Mouse (Mus musculus) limb, embryonic 15.5 days (tissue): ENCODE data around the gene Cdiptos. TPM values are rescaled to one million over a fixed set of nuclear protein-coding genes. Genes with fewer than 3 reads are reported as not detected.

Experiments
- ATAC-seq: fragments of 200-750 bp; cut with Nextera tagmentation; 2 replicates; pipeline ENCODE4 v1.8.0; 2017; ENCODE audit warnings: low read depth, moderate TSS enrichment; ENCODE audit not compliant: insufficient number of reproducible peaks, low FRiP score, low TSS enrichment
- H3K27ac ChIP-seq: fragments of 300-500 bp; sonication (generic); 2 replicates; pipeline ENCODE4 v1.5.1; 2015; ENCODE audit warnings: moderate library complexity, mild to moderate bottlenecking, inconsistent platforms
- H3K27me3 ChIP-seq: fragments of 300-500 bp; sonication (generic); 2 replicates; pipeline ENCODE4 v1.6.1; 2015; ENCODE audit warnings: inconsistent platforms
- H3K36me3 ChIP-seq: fragments of 300-500 bp; sonication (generic); 2 replicates; pipeline ENCODE4 v1.6.1; 2015; ENCODE audit warnings: inconsistent platforms
- H3K4me1 ChIP-seq: fragments of 300-500 bp; sonication (generic); 2 replicates; pipeline ENCODE4 v1.6.1; 2015; ENCODE audit warnings: inconsistent platforms
- H3K4me2 ChIP-seq: fragments of 300-500 bp; sonication (generic); 2 replicates; pipeline ENCODE4 v1.6.1; 2015; ENCODE audit warnings: mild to moderate bottlenecking, inconsistent platforms
- H3K4me3 ChIP-seq: fragments of 300-500 bp; sonication (generic); 2 replicates; pipeline ENCODE4 v1.5.1; 2015; ENCODE audit warnings: mild to moderate bottlenecking, inconsistent platforms
- H3K9ac ChIP-seq: fragments of 300-500 bp; sonication (generic); 2 replicates; pipeline ENCODE4 v1.6.1; 2015; ENCODE audit warnings: inconsistent platforms
- H3K9me3 ChIP-seq: fragments of 300-500 bp; sonication (generic); 2 replicates; pipeline ENCODE4 v1.6.1; 2016; ENCODE audit warnings: inconsistent platforms
- WGBS: fragments of 180-500 bp; shearing (Covaris S2); methylation state at CpG from one replicate; pipeline ENCODE4 v1.1.7; 2015; 5-methylcytosine and 5-hydroxymethylcytosine counted together
- polyA plus RNA-seq: library from polyadenylated mRNA; unstranded; fragments of >200 nt; fragmentation: Nextera tagmentation; extraction: Ambion mirVana; gene quantifications from 2 replicates; pipeline ENCODE4 v1.2.1, GENCODE M21; 2015

The Cdiptos gene
- polyA plus RNA-seq, 1 experiment from 2014 or later, result 1.5 TPM

DNA sequence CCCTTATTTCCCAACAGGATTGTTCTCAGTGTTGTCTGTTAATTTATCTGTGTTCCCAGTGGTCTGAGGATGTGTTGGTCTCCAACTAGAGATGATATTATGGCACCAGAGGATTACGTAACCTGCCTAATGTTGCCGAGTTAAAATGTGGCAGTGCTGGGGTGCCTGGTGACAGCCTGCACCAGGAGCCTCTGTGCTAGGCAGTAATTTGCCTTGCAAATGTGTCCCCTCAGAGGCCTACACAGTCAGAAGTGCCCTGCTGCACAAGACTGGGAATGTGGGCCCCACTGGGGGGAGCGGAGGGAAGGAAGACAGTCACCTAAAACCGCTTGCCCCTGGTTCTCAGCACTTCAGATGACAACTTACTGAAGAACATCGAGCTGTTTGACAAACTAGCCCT is 34.1 kb downstream of the Cdiptos start:
- no peak for ATAC-seq
- Histone ChIP-seq H3K4me1 (no peaks in the 10 kb centered on the region), H3K27ac (no peak overlapping the region), H3K4me2 (no peak overlapping the region), H3K36me3 (peaks cover 43% of the 10 kb centered on the region), H3K9ac (no peak overlapping the region), H3K9me3 (no peaks in the 10 kb centered on the region), H3K4me3 (no peak overlapping the region), H3K27me3 (no peaks in the 10 kb centered on the region)
- 73% methylated on average over 5 of the region's 5 CpGs for WGBS

DNA sequence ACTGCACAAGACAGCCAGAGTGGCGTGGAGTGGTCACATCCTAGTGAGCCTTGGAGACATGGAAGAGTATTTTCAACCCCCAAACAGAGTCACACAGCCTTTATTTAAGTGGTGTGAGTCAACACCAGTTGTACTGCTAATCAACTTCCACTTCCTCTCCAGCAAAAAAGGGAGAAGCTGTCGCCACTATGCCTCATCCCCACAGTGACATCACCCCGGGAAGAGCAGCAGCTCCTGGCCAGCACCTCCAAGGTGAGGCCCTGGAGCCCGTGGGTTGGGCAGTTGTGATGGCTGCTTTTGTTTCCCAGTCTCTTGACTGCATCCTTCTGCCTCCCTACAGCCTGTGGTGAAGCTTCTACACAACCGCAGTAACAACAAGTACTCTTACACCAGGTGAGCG is 34.7 kb downstream of the Cdiptos start:
- Histone ChIP-seq H3K27ac (no peak overlapping the region), H3K4me2 (no peak overlapping the region), H3K27me3 (no peaks in the 10 kb centered on the region), H3K4me3 (no peak overlapping the region), H3K9ac (no peak overlapping the region), H3K36me3 (peaks cover 45% of the 10 kb centered on the region), H3K4me1 (no peaks in the 10 kb centered on the region), H3K9me3 (no peaks in the 10 kb centered on the region)
- no peak for ATAC-seq
- WGBS, result 47% methylated on average over 6 of the region's 6 CpGs

DNA sequence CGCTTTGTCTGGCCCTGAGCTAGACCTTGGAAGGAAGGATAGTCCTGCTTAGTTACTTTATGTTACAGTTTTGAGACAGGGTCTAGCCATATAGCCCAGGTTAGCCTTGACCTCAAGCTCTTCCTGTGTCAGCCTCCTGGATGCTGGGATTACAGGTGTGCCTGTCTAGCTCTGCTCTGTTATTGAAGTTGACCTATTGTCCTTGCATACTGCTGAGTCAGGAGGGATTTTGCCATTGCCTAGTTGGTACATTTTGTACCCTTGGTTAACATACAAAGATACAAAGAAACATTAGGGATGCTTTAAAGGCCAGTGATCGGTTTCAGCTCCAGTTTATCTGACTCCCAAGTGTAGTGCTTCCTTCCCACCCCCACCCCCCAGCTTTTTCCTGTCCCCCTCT is 43.2 kb downstream of the Cdiptos start:
- Histone ChIP-seq H3K27me3 (no peaks in the 10 kb centered on the region), H3K36me3 (peaks cover 39% of the 10 kb centered on the region), H3K9ac (no peak overlapping the region), H3K9me3 (no peaks in the 10 kb centered on the region), H3K4me1 (peaks cover 11% of the 10 kb centered on the region), H3K4me2 (no peak overlapping the region), H3K27ac (no peak overlapping the region), H3K4me3 (no peak overlapping the region)
- WGBS, result 98% methylated on average over 2 of the region's 2 CpGs
- ATAC-seq, result no peak

DNA sequence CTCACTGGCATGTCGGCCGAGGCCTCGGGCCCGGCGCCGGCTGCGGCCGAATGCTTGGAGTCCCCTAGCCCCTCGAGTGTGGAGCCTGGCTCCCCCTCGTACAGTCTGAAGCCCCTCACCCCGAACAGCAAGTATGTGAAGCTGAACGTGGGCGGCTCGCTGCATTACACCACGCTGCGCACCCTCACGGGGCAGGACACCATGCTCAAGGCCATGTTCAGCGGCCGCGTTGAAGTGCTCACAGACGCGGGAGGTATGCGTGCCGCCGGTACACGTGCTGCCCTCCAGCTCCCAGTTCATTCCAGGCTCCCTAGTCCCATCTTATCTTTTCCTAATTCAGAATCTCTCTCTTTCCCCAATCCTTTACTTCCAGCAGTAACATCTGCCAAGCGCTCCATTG is 46.9 kb downstream of the Cdiptos start:
- under 1% methylated on average over 27 of the region's 27 CpGs for WGBS
- H3K4me2 ChIP-seq, result peak overlapping the region; percentile 94
- peaks cover 19% of the 10 kb centered on the region for H3K36me3 ChIP-seq
- peak; percentile 62 for ATAC-seq
- H3K27ac ChIP-seq, result peak overlapping the region; percentile 81
- H3K27me3 ChIP-seq, result no peaks in the 10 kb centered on the region
- no peaks in the 10 kb centered on the region for H3K9me3 ChIP-seq
- H3K4me1 ChIP-seq, result peaks cover 11% of the 10 kb centered on the region
- peak overlapping the region; percentile 87 for H3K9ac ChIP-seq
- H3K4me3 ChIP-seq, result peak overlapping the region; percentile 92

DNA sequence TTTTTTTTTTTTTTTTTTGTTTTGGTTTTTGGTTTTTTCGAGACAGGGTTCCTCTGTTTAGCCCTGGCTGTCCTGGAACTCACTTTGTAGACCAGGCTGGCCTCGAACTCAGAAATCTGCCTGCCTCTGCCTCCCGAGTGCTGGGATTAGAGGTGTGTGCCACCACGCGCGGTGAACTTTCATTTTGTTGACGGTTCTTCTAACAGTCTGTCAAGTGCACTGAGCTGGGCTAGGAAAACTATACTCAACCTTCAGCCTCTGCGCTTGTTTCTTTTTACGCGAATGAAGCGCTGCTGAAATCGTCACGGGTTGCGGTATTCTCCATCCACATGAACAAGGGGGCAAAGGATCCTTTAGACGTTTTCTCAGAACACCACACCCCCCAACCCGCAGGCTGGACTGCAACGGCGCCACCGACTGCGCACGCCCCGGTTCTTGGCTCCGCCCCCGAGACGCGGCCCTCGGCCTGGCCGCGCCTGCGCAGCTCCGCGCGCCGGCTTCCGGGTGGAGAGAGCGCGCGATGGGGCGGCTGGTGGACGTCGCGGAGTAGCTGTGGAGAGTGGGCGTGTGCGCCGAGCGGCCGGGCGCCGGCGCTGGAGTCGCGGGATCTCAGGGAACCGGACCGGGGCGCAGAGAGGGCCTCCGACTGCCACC is 47.4 kb downstream of the Cdiptos start, which contains the start of gene Kctd13:
Gene Kctd13 (plus strand): TSS at position 496 of the 654 bp plus-strand sequence.
- peak within 1 kb of the TSS; percentile 81 for H3K27ac ChIP-seq
- WGBS, result 4% methylated on average over 55 of the region's 56 CpGs
- H3K9ac ChIP-seq, result peak within 1 kb of the TSS; percentile 87
- H3K36me3 ChIP-seq, result peaks cover 17% of the 10 kb centered on the region
- H3K4me3 ChIP-seq, result peak within 1 kb of the TSS; percentile 92
- H3K27me3 ChIP-seq, result no peaks in the 10 kb centered on the region
- peaks cover 11% of the 10 kb centered on the region for H3K4me1 ChIP-seq
- ATAC-seq, result peak; percentile 94
- H3K9me3 ChIP-seq, result no peaks in the 10 kb centered on the region
- H3K4me2 ChIP-seq, result peak within 1 kb of the TSS; percentile 94

DNA sequence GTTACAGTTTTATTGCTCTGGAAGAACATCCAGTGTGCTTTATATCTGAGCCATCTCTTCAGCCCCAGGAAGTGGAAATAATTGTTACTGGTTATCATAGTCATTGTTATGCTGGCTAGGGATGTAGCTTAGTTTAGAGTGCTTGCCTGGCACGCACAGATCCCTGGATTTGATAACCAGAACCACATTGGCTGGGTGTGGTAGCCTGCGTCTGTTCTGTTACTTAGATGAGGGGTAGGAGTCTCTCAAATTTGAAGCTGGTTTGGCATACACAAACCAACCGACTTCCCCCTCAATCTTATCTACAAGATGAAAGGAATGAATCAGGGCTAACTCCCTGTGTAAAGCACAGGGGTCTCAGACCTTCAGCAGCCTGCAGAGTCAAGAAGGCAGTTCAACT is 49.6 kb downstream of the Cdiptos start:
- no peak for ATAC-seq
- H3K4me1 ChIP-seq, result peaks cover 11% of the 10 kb centered on the region
- WGBS, result 24% methylated on average over 3 of the region's 3 CpGs
- no peak overlapping the region for H3K4me2 ChIP-seq
- H3K36me3 ChIP-seq, result peaks cover 5% of the 10 kb centered on the region; the same call in 1 of the 2 replicates
- no peaks in the 10 kb centered on the region for H3K9me3 ChIP-seq
- no peak overlapping the region for H3K27ac ChIP-seq
- H3K27me3 ChIP-seq, result no peaks in the 10 kb centered on the region
- no peak overlapping the region for H3K4me3 ChIP-seq
- no peak overlapping the region for H3K9ac ChIP-seq

DNA sequence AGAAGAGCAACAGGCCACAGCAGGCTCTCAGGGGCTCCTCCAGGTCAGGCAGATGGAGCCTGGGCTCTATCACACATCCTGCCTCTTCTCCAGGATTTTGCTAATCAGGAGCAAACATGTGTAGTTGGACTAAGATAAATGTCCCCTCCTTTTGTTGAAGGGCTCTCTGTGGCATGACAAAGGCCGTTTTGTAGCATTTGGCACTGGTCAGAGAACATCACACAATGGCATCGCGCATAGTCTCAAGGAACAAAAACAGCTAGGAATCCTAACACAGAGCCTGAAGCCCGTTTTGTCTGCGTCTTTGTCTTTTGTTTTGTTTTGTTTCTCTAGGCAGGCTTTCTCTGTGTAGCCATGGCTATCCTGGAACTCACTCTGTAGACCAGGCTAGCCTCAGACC is 51.9 kb downstream of the Cdiptos start:
- WGBS, result 86% methylated on average over 5 of the region's 5 CpGs

DNA sequence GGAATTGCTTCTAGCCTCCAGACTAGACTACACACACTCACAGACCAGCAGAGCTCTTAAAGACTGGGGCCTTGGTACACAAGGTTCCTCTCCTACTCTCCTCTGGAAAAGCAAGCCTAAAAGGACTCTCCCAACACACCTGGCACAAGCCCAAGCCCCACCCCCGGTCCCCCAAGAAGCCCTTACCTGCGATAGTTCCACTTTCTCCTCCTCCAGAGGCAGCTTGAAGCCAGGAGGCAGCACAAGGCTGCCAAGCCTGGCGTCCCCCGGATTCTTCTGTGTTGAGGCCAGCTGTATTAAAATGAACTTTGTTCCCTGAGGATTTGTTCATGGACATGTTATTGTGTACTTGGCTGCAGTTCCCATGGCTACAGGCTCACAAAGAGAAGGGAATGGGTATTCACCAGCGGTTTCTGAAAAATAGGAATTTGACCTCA is 53.3 kb downstream of the Cdiptos start, which contains the start of gene Tmem219:
Gene Tmem219 (minus strand): TSS at position 294 of the 437 bp plus-strand sequence.
- peak; percentile 69; the same call in 1 of the 2 replicates for ATAC-seq
- Histone ChIP-seq H3K9ac (no peak within 1 kb of the TSS), H3K4me1 (no peaks in the 10 kb centered on the region), H3K36me3 (no peaks in the 10 kb centered on the region), H3K4me3 (no peak within 1 kb of the TSS), H3K27me3 (no peaks in the 10 kb centered on the region), H3K27ac (peak within 1 kb of the TSS; percentile 22), H3K4me2 (no peak within 1 kb of the TSS), H3K9me3 (no peaks in the 10 kb centered on the region)
- WGBS, result 36% methylated on average over 5 of the region's 5 CpGs

More for the DNA sequence above, 51.9 kb downstream of the Cdiptos start:
- Histone ChIP-seq H3K36me3 (no peaks in the 10 kb centered on the region), H3K4me2 (no peak overlapping the region), H3K9me3 (no peaks in the 10 kb centered on the region), H3K27me3 (no peaks in the 10 kb centered on the region), H3K4me1 (no peaks in the 10 kb centered on the region), H3K4me3 (no peak overlapping the region), H3K27ac (no peak overlapping the region), H3K9ac (no peak overlapping the region)
- ATAC-seq, result no peak

Other genes starting within 250 kb of the Cdiptos start
- 65.2 and 68.3 TPM in 2 replicates for gene Mapk3, start 216.5 kb downstream of the Cdiptos start, polyA plus RNA-seq
- gene Gdpd3, start 209.8 kb downstream of the Cdiptos start, polyA plus RNA-seq, result 16.8 and 17.7 TPM in 2 replicates
- 117 and 122 TPM in 2 replicates for gene Ypel3, start 199.1 kb downstream of the Cdiptos start, polyA plus RNA-seq
- gene Tbx6, start 194.6 kb downstream of the Cdiptos start, polyA plus RNA-seq, result 0.37 and 0.46 TPM in 2 replicates
- 212 and 227 TPM in 2 replicates for gene Ppp4c, start 183.6 kb downstream of the Cdiptos start, polyA plus RNA-seq
- gene Fam57b, start 178.4 kb downstream of the Cdiptos start, polyA plus RNA-seq, result 0.22 and 0.56 TPM in 2 replicates
- gene 4930451I11Rik, start 144.5 kb downstream of the Cdiptos start, polyA plus RNA-seq, result not detected in 2 replicates
- gene Doc2a, start 128.7 kb downstream of the Cdiptos start, polyA plus RNA-seq, result 0.57 and 0.82 TPM in 2 replicates
- 26.7 and 30.1 TPM in 2 replicates for gene Hirip3, start 114.1 kb downstream of the Cdiptos start, polyA plus RNA-seq
- gene Ino80e, start 113.7 kb downstream of the Cdiptos start, polyA plus RNA-seq, result 80.7 and 82.1 TPM in 2 replicates
- gene Taok2, start 91.4 kb downstream of the Cdiptos start, polyA plus RNA-seq, result 40.9 and 46.3 TPM in 2 replicates
- 31.3 and 35.1 TPM in 2 replicates for gene Tmem219, start 53.2 kb downstream of the Cdiptos start, polyA plus RNA-seq
- 13.5 and 15.3 TPM in 2 replicates for gene Kctd13, start 47.2 kb downstream of the Cdiptos start, polyA plus RNA-seq
- 0.10 TPM in 1 of 2 replicates, not detected in the other for gene Asphd1, start 26.5 kb downstream of the Cdiptos start, polyA plus RNA-seq
- 0.46 and 0.50 TPM in 2 replicates for gene Sez6l2, start 25.5 kb downstream of the Cdiptos start, polyA plus RNA-seq
- 105 and 119 TPM in 2 replicates for gene Cdipt, start 184 bp downstream of the Cdiptos start, polyA plus RNA-seq
- gene Mvp, start 38.5 kb upstream of the Cdiptos start, polyA plus RNA-seq, result 13.1 and 17.0 TPM in 2 replicates
- 0.63 and 1.8 TPM in 2 replicates for gene Pagr1b, start 40.4 kb upstream of the Cdiptos start, polyA plus RNA-seq
- 46.7 and 85.6 TPM in 2 replicates for gene Pagr1a, start 41.3 kb upstream of the Cdiptos start, polyA plus RNA-seq
- gene Gm42742, start 45.0 kb upstream of the Cdiptos start, polyA plus RNA-seq, result 28.9 and 58.2 TPM in 2 replicates
- 16.5 and 17.5 TPM in 2 replicates for gene Prrt2, start 45.1 kb upstream of the Cdiptos start, polyA plus RNA-seq
- 49.8 and 54.8 TPM in 2 replicates for gene Maz, start 50.9 kb upstream of the Cdiptos start, polyA plus RNA-seq
- gene Kif22, start 66.4 kb upstream of the Cdiptos start, polyA plus RNA-seq, result 90.7 and 96.9 TPM in 2 replicates
- not detected in 2 replicates for gene Zg16, start 111.2 kb upstream of the Cdiptos start, polyA plus RNA-seq
- gene AI467606, start 115.3 kb upstream of the Cdiptos start, polyA plus RNA-seq, result 5.3 and 6.1 TPM in 2 replicates
- 4.1 and 6.3 TPM in 2 replicates for gene Qprt, start 146.1 kb upstream of the Cdiptos start, polyA plus RNA-seq
- 0.81 and 0.84 TPM in 2 replicates for gene Spn, start 161.7 kb upstream of the Cdiptos start, polyA plus RNA-seq
- 53.6 and 55.1 TPM in 2 replicates for gene Cd2bp2, start 220.0 kb upstream of the Cdiptos start, polyA plus RNA-seq
- gene Tbc1d10b, start 232.4 kb upstream of the Cdiptos start, polyA plus RNA-seq, result 24.6 and 25.5 TPM in 2 replicates
- 422 and 1,232 TPM in 2 replicates for gene Mylpf, start 232.8 kb upstream of the Cdiptos start, polyA plus RNA-seq